Mouse (Mus musculus): ENCODE data around the gene Agpat2. TPM values are rescaled to one million over a fixed set of nuclear protein-coding genes. Genes with fewer than 3 reads are reported as not detected.

Agpat2 gene
- polyA plus RNA-seq, 1 experiment from 2014 or later, result 3.7 TPM

- WGBS, result 75% methylated on average over 5 of the region's 5 CpGs
- Histone ChIP-seq H3K4me2 (ENCODE audit: low read length) (no peak overlapping the region), H3K27me3 (replicated peaks; ENCODE audit: control insufficient read depth, insufficient read depth, low read length) (no peaks in the 10 kb centered on the region), H3K4me1 (replicated peaks; ENCODE audit: control insufficient read depth, insufficient read depth, low read length) (0 out of 2 replicates have a peak, but pooled peaks cover 6% of the 10 kb centered on the region), H3K9ac (replicated peaks; ENCODE audit: low read depth, low read length) (no peak overlapping the region), H3K4me3 (replicated peaks; ENCODE audit: low read length) (no peak overlapping the region), H3K36me3 (ENCODE audit: control insufficient read depth, insufficient read depth) (no peaks in the 10 kb centered on the region), H3K9me3 (ENCODE audit: control insufficient read depth, low read length) (no peaks in the 10 kb centered on the region), H3K27ac (ENCODE audit: low read length) (no peak overlapping the region)
- no peak for ATAC-seq
Observed at GRCm38 (mm10) chr2:26560506-26560905, 43.7 kb downstream of the Agpat2 start.

DNA sequence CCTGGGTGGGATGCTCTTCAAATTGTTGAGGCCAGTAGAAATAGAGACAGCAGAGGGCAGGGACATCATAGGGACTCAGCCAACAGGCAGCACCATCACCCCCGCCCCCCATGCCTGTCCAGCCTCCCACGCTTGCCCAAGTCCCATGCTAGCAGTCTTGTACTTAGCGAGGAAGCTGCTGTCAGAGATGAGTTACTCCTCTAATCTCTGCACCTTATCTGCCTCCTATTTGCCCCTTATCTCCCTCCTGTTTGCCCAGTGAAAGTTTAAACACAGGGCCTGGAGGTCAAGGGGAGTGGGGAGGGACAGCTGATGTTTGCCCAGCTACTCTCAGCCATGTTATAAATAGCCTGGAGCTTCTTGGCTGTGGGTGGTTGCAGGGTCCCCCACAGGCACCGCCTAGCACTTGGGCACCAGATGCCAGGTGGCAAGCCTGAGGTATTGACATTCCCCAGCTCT lies 47.7 kb downstream of the Agpat2 start:
- 74% methylated on average over 4 of the region's 4 CpGs for WGBS
- Histone ChIP-seq H3K27ac (ENCODE audit: low read length) (no peak overlapping the region), H3K36me3 (ENCODE audit: control insufficient read depth, insufficient read depth) (no peaks in the 10 kb centered on the region), H3K4me2 (ENCODE audit: low read length) (no peak overlapping the region), H3K27me3 (replicated peaks; ENCODE audit: control insufficient read depth, insufficient read depth, low read length) (no peaks in the 10 kb centered on the region), H3K9ac (replicated peaks; ENCODE audit: low read depth, low read length) (no peak overlapping the region), H3K4me1 (replicated peaks; ENCODE audit: control insufficient read depth, insufficient read depth, low read length) (0 out of 2 replicates have a peak, but pooled peaks cover 3% of the 10 kb centered on the region), H3K9me3 (ENCODE audit: control insufficient read depth, low read length) (no peaks in the 10 kb centered on the region), H3K4me3 (replicated peaks; ENCODE audit: low read length) (no peak overlapping the region)
- ATAC-seq, result no peak

DNA sequence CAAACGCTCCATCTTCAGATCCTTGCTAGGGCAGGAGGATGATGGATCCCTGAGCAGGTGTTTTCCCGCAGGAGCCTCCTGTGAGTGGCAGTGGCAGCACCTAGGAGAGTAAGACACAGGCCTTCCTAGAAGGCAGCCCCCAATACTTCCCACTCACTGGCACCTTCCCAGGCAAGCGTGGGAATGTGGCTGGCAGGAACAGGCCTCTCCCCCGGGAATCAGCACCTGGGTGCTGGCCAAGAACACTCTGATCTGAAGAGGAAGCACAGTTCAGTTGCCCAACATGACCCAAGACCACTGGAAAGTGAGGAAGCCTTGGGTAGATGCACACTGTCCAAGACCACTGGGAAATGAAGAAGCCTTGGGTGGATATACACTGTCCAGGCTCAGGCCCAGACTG lies 49.1 kb downstream of the Agpat2 start:
- Histone ChIP-seq H3K27ac (ENCODE audit: low read length) (no peak overlapping the region), H3K9ac (replicated peaks; ENCODE audit: low read depth, low read length) (no peak overlapping the region), H3K36me3 (ENCODE audit: control insufficient read depth, insufficient read depth) (no peaks in the 10 kb centered on the region), H3K4me2 (ENCODE audit: low read length) (no peak overlapping the region), H3K4me1 (replicated peaks; ENCODE audit: control insufficient read depth, insufficient read depth, low read length) (peaks cover 4% of the 10 kb centered on the region; the same call in 1 of the 2 replicates), H3K4me3 (replicated peaks; ENCODE audit: low read length) (no peak overlapping the region), H3K9me3 (ENCODE audit: control insufficient read depth, low read length) (no peaks in the 10 kb centered on the region), H3K27me3 (replicated peaks; ENCODE audit: control insufficient read depth, insufficient read depth, low read length) (no peaks in the 10 kb centered on the region)
- WGBS, result 83% methylated on average over 4 of the region's 4 CpGs
- no peak for ATAC-seq

GRCm38 (mm10) chr2:26553904-26554303 lies 50.3 kb downstream of the Agpat2 start:
- H3K9ac ChIP-seq (replicated peaks; ENCODE audit: low read depth, low read length), result no peak overlapping the region
- no peaks in the 10 kb centered on the region for H3K9me3 ChIP-seq (ENCODE audit: control insufficient read depth, low read length)
- no peak overlapping the region for H3K4me2 ChIP-seq (ENCODE audit: low read length)
- ATAC-seq, result no peak
- no peak overlapping the region for H3K4me3 ChIP-seq (replicated peaks; ENCODE audit: low read length)
- H3K4me1 ChIP-seq (replicated peaks; ENCODE audit: control insufficient read depth, insufficient read depth, low read length), result peaks cover 4% of the 10 kb centered on the region; the same call in 1 of the 2 replicates
- 81% methylated on average over 9 of the region's 9 CpGs for WGBS
- H3K27me3 ChIP-seq (replicated peaks; ENCODE audit: control insufficient read depth, insufficient read depth, low read length), result no peaks in the 10 kb centered on the region
- H3K36me3 ChIP-seq (ENCODE audit: control insufficient read depth, insufficient read depth), result no peaks in the 10 kb centered on the region
- no peak overlapping the region for H3K27ac ChIP-seq (ENCODE audit: low read length)

GRCm38 (mm10) chr2:26552066-26552465 lies 52.2 kb downstream of the Agpat2 start:
- no peaks in the 10 kb centered on the region for H3K27me3 ChIP-seq (replicated peaks; ENCODE audit: control insufficient read depth, insufficient read depth, low read length)
- H3K9me3 ChIP-seq (ENCODE audit: control insufficient read depth, low read length), result no peaks in the 10 kb centered on the region
- WGBS, result 90% methylated on average over 2 of the region's 2 CpGs
- H3K4me1 ChIP-seq (replicated peaks; ENCODE audit: control insufficient read depth, insufficient read depth, low read length), result peaks cover 4% of the 10 kb centered on the region; the same call in 1 of the 2 replicates
- no peak overlapping the region for H3K9ac ChIP-seq (replicated peaks; ENCODE audit: low read depth, low read length)
- no peaks in the 10 kb centered on the region for H3K36me3 ChIP-seq (ENCODE audit: control insufficient read depth, insufficient read depth)
- no peak for ATAC-seq
- no peak overlapping the region for H3K4me2 ChIP-seq (ENCODE audit: low read length)
- H3K27ac ChIP-seq (ENCODE audit: low read length), result no peak overlapping the region
- no peak overlapping the region for H3K4me3 ChIP-seq (replicated peaks; ENCODE audit: low read length)

DNA sequence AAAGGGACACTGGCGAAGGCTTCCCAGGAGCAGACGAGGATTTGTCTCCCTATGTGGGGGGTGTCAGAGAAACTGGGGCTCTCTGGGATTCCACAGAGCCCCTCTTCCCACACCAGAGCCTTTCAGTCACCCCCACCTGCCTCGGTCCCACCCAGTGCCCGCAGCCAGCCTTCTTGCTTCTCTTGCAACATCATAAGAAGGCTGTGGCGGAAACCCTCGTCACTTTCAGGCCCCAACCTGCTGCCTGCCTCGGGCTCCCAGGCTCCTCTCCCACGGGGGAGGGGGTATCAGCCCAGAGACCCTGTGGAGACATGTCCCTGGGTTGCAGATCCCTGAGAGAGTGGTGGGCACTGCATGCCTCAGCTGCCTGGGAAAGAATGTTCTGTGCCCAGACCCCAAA lies 52.8 kb downstream of the Agpat2 start:
- WGBS, result 77% methylated on average over 8 of the region's 8 CpGs
- Histone ChIP-seq H3K4me2 (ENCODE audit: low read length) (no peak overlapping the region), H3K4me3 (replicated peaks; ENCODE audit: low read length) (no peak overlapping the region), H3K9ac (replicated peaks; ENCODE audit: low read depth, low read length) (no peak overlapping the region), H3K9me3 (ENCODE audit: control insufficient read depth, low read length) (no peaks in the 10 kb centered on the region), H3K4me1 (replicated peaks; ENCODE audit: control insufficient read depth, insufficient read depth, low read length) (peaks cover 4% of the 10 kb centered on the region; the same call in 1 of the 2 replicates), H3K27ac (ENCODE audit: low read length) (no peak overlapping the region), H3K27me3 (replicated peaks; ENCODE audit: control insufficient read depth, insufficient read depth, low read length) (no peaks in the 10 kb centered on the region), H3K36me3 (ENCODE audit: control insufficient read depth, insufficient read depth) (no peaks in the 10 kb centered on the region)
- ATAC-seq, result no peak

GRCm38 (mm10) chr2:26550777-26551176 lies 53.4 kb downstream of the Agpat2 start:
- Histone ChIP-seq H3K36me3 (ENCODE audit: control insufficient read depth, insufficient read depth) (no peaks in the 10 kb centered on the region), H3K4me2 (ENCODE audit: low read length) (no peak overlapping the region), H3K27me3 (replicated peaks; ENCODE audit: control insufficient read depth, insufficient read depth, low read length) (no peaks in the 10 kb centered on the region), H3K4me1 (replicated peaks; ENCODE audit: control insufficient read depth, insufficient read depth, low read length) (peaks cover 4% of the 10 kb centered on the region; the same call in 1 of the 2 replicates), H3K9ac (replicated peaks; ENCODE audit: low read depth, low read length) (no peak overlapping the region), H3K9me3 (ENCODE audit: control insufficient read depth, low read length) (no peaks in the 10 kb centered on the region), H3K27ac (ENCODE audit: low read length) (no peak overlapping the region), H3K4me3 (replicated peaks; ENCODE audit: low read length) (no peak overlapping the region)
- 64% methylated on average over 3 of the region's 3 CpGs for WGBS
- ATAC-seq, result no peak

DNA sequence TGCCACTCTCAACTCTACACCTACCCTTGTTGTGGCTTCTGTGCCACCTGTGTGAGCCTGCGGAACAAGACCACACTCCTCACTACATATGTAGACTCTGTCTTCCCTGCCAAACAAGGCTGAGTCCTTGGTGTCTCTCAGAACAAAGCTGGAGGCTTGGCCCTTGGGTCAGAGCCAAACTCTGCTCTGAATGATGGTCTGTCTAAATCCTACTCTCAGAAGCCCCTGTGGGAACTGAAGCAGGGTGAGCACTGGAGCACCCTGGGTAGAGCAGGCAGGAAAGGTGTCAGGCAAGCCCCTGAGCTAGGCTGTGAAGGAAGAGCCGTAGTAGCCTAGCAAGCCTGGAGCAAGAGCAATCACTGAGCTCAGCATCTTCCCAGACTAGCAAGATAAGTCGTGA lies 54.0 kb downstream of the Agpat2 start:
- no peak overlapping the region for H3K4me3 ChIP-seq (replicated peaks; ENCODE audit: low read length)
- no peak overlapping the region for H3K9ac ChIP-seq (replicated peaks; ENCODE audit: low read depth, low read length)
- no peaks in the 10 kb centered on the region for H3K9me3 ChIP-seq (ENCODE audit: control insufficient read depth, low read length)
- ATAC-seq, result no peak
- no peak overlapping the region for H3K4me2 ChIP-seq (ENCODE audit: low read length)
- H3K4me1 ChIP-seq (replicated peaks; ENCODE audit: control insufficient read depth, insufficient read depth, low read length), result peaks cover 4% of the 10 kb centered on the region; the same call in 1 of the 2 replicates
- no peak overlapping the region for H3K27ac ChIP-seq (ENCODE audit: low read length)
- H3K36me3 ChIP-seq (ENCODE audit: control insufficient read depth, insufficient read depth), result no peaks in the 10 kb centered on the region
- H3K27me3 ChIP-seq (replicated peaks; ENCODE audit: control insufficient read depth, insufficient read depth, low read length), result no peaks in the 10 kb centered on the region
- WGBS, result 70% methylated on average over 3 of the region's 3 CpGs

- H3K36me3 ChIP-seq (ENCODE audit: control insufficient read depth, insufficient read depth), result no peaks in the 10 kb centered on the region
- WGBS, result 96% methylated on average over 10 of the region's 10 CpGs
- peaks cover 4% of the 10 kb centered on the region; the same call in 1 of the 2 replicates for H3K4me1 ChIP-seq (replicated peaks; ENCODE audit: control insufficient read depth, insufficient read depth, low read length)
- H3K9me3 ChIP-seq (ENCODE audit: control insufficient read depth, low read length), result no peaks in the 10 kb centered on the region
- no peak for ATAC-seq
- no peaks in the 10 kb centered on the region for H3K27me3 ChIP-seq (replicated peaks; ENCODE audit: control insufficient read depth, insufficient read depth, low read length)
- no peak overlapping the region for H3K27ac ChIP-seq (ENCODE audit: low read length)
- H3K9ac ChIP-seq (replicated peaks; ENCODE audit: low read depth, low read length), result no peak overlapping the region
- no peak overlapping the region for H3K4me3 ChIP-seq (replicated peaks; ENCODE audit: low read length)
- H3K4me2 ChIP-seq (ENCODE audit: low read length), result no peak overlapping the region
Observed at GRCm38 (mm10) chr2:26549801-26550200, 54.4 kb downstream of the Agpat2 start.

DNA sequence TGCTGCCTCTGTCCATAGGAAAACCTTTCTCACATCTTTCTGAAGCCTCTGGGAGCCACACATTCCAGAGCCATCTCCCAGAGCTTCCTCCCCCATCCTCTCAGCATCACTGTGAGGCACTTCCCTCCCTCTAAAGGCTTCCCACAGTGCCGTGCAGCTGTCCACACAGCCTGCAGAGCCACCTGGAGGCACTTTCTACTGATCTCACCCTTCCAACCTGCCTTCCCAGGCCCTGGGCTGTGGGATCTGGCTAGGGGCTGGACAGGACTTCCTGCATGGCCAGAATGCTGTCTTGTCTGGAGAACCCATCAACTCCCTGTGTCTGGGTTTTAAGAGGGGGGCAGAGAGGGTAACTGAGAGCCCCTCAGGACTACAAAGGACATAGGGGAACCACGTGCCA lies 56.7 kb downstream of the Agpat2 start:
- H3K9me3 ChIP-seq (ENCODE audit: control insufficient read depth, low read length), result no peaks in the 10 kb centered on the region
- no peaks in the 10 kb centered on the region for H3K36me3 ChIP-seq (ENCODE audit: control insufficient read depth, insufficient read depth)
- H3K4me2 ChIP-seq (ENCODE audit: low read length), result no peak overlapping the region
- no peak overlapping the region for H3K9ac ChIP-seq (replicated peaks; ENCODE audit: low read depth, low read length)
- no peak for ATAC-seq
- WGBS, result 42% methylated on average over 2 of the region's 2 CpGs
- peaks cover 4% of the 10 kb centered on the region; the same call in 1 of the 2 replicates for H3K4me1 ChIP-seq (replicated peaks; ENCODE audit: control insufficient read depth, insufficient read depth, low read length)
- no peak overlapping the region for H3K4me3 ChIP-seq (replicated peaks; ENCODE audit: low read length)
- no peaks in the 10 kb centered on the region for H3K27me3 ChIP-seq (replicated peaks; ENCODE audit: control insufficient read depth, insufficient read depth, low read length)
- no peak overlapping the region for H3K27ac ChIP-seq (ENCODE audit: low read length)

Data from forebrain, embryonic 16.5 days (tissue).